Mouse (Mus musculus) kidney, adult 2 months (tissue): ENCODE results near the gene Ctsd. TPM values are rescaled to one million over a fixed set of nuclear protein-coding genes. Genes with fewer than 3 reads are reported as not detected.

Experiments
- DNase-seq: peaks from one replicate; pipeline ENCODE4 v3.0.0; 2021
- H3K27ac ChIP-seq: fragments of 200-500 bp; 2 replicates; pipeline ENCODE4 v1.5.1; 2012; ENCODE audit warnings: low read depth, low read length, control low read depth, inconsistent platforms; ENCODE audit not compliant: insufficient read depth
- H3K27me3 ChIP-seq: fragments of 200-500 bp; replicated peaks from 2 replicates; pipeline ENCODE4 v1.6.1; 2012; ENCODE audit warnings: mild to moderate bottlenecking, moderate library complexity, low read length, inconsistent platforms; ENCODE audit not compliant: control insufficient read depth, insufficient read depth
- H3K36me3 ChIP-seq: fragments of 200-500 bp; 2 replicates; pipeline ENCODE4 v1.6.1; 2012; ENCODE audit warnings: mild to moderate bottlenecking, moderate library complexity, low read length, inconsistent platforms; ENCODE audit not compliant: control insufficient read depth, insufficient read depth
- H3K4me1 ChIP-seq: fragments of 200-500 bp; 2 replicates; pipeline ENCODE4 v1.6.1; 2011; ENCODE audit warnings: low read length; ENCODE audit not compliant: control insufficient read depth, insufficient read depth
- H3K4me3 ChIP-seq: fragments of 200-500 bp; 2 replicates; pipeline ENCODE4 v1.5.1; 2011; ENCODE audit warnings: mild to moderate bottlenecking, low read depth, low read length, control low read depth; ENCODE audit not compliant: insufficient read depth
- CTCF ChIP-seq: fragments of 200-500 bp; conservative IDR thresholded peaks from 2 replicates; pipeline ENCODE4 v1.5.1; 2011; ENCODE audit warnings: low read depth, mild to moderate bottlenecking, control low read depth, low read length, moderate library complexity, mixed read lengths; ENCODE audit not compliant: insufficient read depth, insufficient read length
- POLR2A ChIP-seq: fragments of 200-500 bp; IDR thresholded peaks from one replicate; pipeline ENCODE4 v1.6.1; 2011; ENCODE audit warnings: low read depth, low read length, control low read depth
- WGBS: fragments of 180-500 bp; shearing (Covaris S2); methylation state at CpG from one replicate; pipeline ENCODE4 v1.1.7; 2018; 5-methylcytosine and 5-hydroxymethylcytosine counted together
- polyA plus RNA-seq: library from polyadenylated mRNA; depleted of rRNA; stranded (reverse); fragments of >200 nt; gene quantifications from 2 replicates; pipeline ENCODE4 v1.2.3, GENCODE M21; 2012

Gene Ctsd
- polyA plus RNA-seq, 1 experiment: 830 TPM

DNA sequence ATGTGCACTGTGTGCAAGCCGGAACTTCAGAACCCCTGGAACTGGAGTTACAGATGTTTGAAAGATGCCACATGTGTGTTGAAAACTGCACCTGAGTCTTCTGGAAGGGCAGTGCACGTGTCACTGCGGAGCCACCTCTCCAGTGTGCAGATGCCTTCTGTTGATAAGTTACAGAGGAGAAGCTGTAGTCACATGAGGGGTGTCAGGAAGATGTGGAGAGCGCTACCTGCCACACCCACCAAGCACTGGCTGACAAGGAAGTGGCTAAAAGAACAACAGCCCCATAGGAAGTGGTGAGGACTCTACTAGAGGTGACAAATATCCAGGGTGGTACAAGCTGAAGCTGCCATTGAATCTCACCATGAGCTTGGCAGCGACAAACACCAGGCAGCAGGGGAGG is 34.0 kb downstream of the Ctsd start:
- 63% methylated on average over 5 of the region's 5 CpGs for WGBS

DNA sequence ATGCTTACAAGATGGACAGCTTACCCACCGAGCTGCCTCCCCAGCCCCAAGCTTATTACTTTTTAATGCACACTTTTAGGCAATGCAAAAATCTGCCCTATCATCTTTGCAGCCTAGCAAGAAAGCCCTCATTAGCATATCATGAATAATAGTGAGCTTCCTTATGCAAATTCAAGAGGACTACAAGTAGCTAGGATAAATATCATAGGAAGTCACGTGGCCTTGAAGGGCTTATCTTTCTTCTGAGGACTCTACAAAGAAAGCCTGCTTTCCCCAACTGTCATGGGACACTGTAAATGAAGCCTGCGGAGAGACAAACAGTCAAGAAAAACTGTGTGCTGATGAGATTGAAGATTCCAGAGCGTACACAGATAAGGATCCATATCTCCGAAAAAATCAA is 36.3 kb downstream of the Ctsd start:
- Histone ChIP-seq H3K4me3 (no peak overlapping the region), H3K36me3 (no peaks in the 10 kb centered on the region), H3K4me1 (no peaks in the 10 kb centered on the region), H3K27ac (no peak overlapping the region), H3K27me3 (no peaks in the 10 kb centered on the region)
- WGBS: 64% methylated on average over 5 of the region's 5 CpGs
- no peak for TF ChIP-seq CTCF
- TF ChIP-seq POLR2A: no peak
- DNase-seq: no peak

More for the DNA sequence above, 34.0 kb downstream of the Ctsd start:
- Histone ChIP-seq H3K27me3 (no peaks in the 10 kb centered on the region), H3K27ac (no peak overlapping the region), H3K36me3 (no peaks in the 10 kb centered on the region), H3K4me1 (no peaks in the 10 kb centered on the region), H3K4me3 (no peak overlapping the region)
- TF ChIP-seq CTCF (no peak), POLR2A (no peak)
- DNase-seq: no peak

- no peaks in the 10 kb centered on the region for H3K36me3 ChIP-seq
- H3K4me1 ChIP-seq: no peaks in the 10 kb centered on the region
- H3K27ac ChIP-seq: no peak overlapping the region
- H3K27me3 ChIP-seq: no peaks in the 10 kb centered on the region
- TF ChIP-seq CTCF (no peak), POLR2A (no peak)
- DNase-seq: no peak
- 40% methylated on average over 9 of the region's 9 CpGs for WGBS
- no peak overlapping the region for H3K4me3 ChIP-seq
Measured at GRCm38 (mm10) chr7:142349308-142349961, 38.4 kb downstream of the Ctsd start.

DNA sequence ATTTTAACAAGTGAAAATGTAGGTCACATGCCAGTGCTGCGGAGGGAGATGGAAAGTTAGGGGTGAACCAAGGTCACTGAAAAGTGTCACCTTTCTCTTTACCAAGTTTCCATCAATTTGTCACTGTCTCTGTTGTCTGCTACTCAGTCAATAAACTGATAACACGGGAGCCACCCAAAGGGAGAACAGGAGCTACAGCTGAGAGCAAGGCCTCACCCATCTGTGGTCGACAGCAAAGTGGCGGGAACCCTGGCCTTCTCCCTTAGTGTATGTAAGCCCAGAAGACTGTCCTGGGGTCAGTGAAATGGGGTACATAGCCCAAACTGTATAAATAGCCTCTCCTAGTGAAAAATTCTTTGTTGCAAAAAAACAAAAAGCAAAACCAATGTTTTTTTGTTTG is 40.3 kb downstream of the Ctsd start:
- no peaks in the 10 kb centered on the region for H3K4me1 ChIP-seq
- WGBS: 74% methylated on average over 4 of the region's 4 CpGs
- H3K36me3 ChIP-seq: no peaks in the 10 kb centered on the region

DNA sequence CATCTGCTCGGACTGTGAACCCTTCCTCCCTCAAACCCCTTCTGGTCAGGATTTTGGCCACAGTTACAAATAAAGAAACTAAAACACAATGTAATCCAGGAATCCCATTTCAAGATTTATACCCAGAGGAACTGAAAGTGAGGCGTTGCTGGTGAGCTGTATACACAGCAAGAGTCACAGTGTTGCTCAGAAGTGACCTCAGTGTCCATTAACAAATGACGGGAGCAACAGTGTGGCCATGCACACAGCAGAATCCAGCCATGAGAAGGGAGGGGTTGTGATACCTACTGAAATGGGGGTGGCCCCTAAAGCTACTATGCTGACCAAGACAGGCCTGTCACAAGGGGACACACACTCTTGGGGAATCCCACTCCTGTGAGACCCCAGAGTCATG is 45.6 kb downstream of the Ctsd start:
- TF ChIP-seq CTCF (no peak), POLR2A (no peak)
- H3K4me3 ChIP-seq: no peak overlapping the region
- no peak overlapping the region for H3K27ac ChIP-seq
- WGBS: 65% methylated on average over 3 of the region's 3 CpGs
- no peaks in the 10 kb centered on the region for H3K4me1 ChIP-seq
- no peaks in the 10 kb centered on the region for H3K36me3 ChIP-seq
- no peaks in the 10 kb centered on the region for H3K27me3 ChIP-seq
- peak; percentile 2 for DNase-seq

More for the DNA sequence above, 40.3 kb downstream of the Ctsd start:
- no peak for DNase-seq
- no peaks in the 10 kb centered on the region for H3K27me3 ChIP-seq
- H3K4me3 ChIP-seq: no peak overlapping the region
- no peak for TF ChIP-seq POLR2A
- no peak for TF ChIP-seq CTCF
- no peak overlapping the region for H3K27ac ChIP-seq

GRCm38 (mm10) chr7:142341564-142342246 is 46.1 kb downstream of the Ctsd start:
- no peak for TF ChIP-seq POLR2A
- H3K36me3 ChIP-seq: no peaks in the 10 kb centered on the region
- 66% methylated on average over 10 of the region's 10 CpGs for WGBS
- H3K27ac ChIP-seq: no peak overlapping the region
- H3K4me1 ChIP-seq: no peaks in the 10 kb centered on the region
- no peak for DNase-seq
- H3K4me3 ChIP-seq: no peak overlapping the region
- H3K27me3 ChIP-seq: no peaks in the 10 kb centered on the region

DNA sequence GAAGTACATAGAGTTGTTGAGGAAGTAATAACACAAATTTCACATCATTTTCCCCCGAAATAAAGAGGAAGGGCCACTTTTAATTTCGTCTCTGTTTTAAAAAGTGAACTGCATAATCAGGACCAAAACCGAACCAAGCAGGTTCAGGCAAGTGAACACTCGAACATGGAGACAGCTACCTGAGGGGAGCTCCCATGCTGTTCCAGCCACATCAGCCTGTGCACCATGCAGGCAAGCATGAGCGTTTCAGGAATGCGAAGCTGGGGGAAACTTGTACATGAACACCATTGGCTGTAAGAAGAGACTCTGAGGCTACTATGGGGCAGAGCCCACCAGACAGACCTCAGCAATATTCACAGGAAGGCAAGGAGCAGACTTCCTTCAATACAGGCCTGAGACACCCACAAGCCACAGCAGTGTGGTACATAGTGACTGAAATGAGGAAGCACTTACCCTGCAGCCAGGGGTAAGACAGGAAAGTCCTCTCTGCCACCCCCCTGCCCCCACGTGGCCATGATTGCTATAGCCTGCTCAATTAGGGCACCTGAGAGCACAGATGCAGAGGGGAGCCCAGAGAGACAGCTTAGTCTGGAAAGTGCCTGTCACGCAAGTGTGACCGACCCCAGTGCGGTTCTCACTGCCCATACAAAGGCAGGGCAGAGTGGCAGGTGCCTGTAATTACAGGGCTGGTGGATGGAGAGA is 47.4 kb downstream of the Ctsd start:
- Histone ChIP-seq H3K36me3 (no peaks in the 10 kb centered on the region), H3K4me3 (no peak overlapping the region), H3K27me3 (no peaks in the 10 kb centered on the region), H3K4me1 (no peaks in the 10 kb centered on the region), H3K27ac (no peak overlapping the region)
- TF ChIP-seq POLR2A (no peak), CTCF (0 out of 2 replicates have a peak, but pooled peaks have one; percentile 1)
- DNase-seq: no peak
- WGBS: 58% methylated on average over 10 of the region's 10 CpGs
